Mouse (Mus musculus): ENCODE measurements at regions not wholly inside any gene's neighbourhood (a gene's known extent, or its start where the extent isn't known, plus 50 kb on each side); places are given as distances from the start of the nearest gene placed in this dataset.
A peak's percentile ranks its signal among the peaks of the same experiment; 100 is the strongest.

DNA sequence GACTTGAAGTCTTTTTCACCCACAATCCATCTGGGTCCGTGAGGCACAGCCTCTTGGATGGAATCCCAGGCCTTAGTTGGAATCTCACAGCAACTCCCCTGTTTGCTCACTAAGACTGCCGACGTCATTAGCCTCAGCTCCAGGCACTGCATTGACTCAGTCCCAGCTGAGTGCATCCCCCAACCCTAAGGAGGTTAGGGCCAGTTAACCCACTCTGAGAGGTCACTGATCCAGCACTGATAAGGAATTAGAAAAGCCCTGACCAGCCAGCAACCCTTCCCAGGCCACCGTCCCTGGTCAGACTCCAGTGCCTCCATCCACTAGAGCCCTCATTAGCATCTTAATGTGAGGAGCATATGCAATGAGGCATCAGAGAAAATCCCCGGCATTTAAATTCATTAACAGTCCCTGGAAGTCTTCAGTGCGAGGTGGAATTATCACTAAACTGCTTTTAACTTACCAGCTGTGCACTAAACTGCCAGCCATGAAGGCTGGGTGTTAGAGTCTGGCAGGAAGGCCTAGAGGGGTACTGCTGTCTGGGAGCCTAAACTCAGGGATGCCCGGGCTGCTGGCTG lies 184.2 kb downstream of the Cct6b start:
- 8% methylated on average over 7 of the region's 7 CpGs for WGBS
- no peaks in the 10 kb centered on the region for H3K36me3 ChIP-seq
- no peak overlapping the region for H3K4me3 ChIP-seq
- H3K27ac ChIP-seq (replicated peaks): peak overlapping the region; percentile 58
- H3K4me1 ChIP-seq (replicated peaks): peaks cover 14% of the 10 kb centered on the region
- H3K4me2 ChIP-seq: no peak overlapping the region
- 0 out of 2 replicates have a peak, but pooled peaks cover 2% of the 10 kb centered on the region for H3K27me3 ChIP-seq
- no peak overlapping the region for H3K9ac ChIP-seq
- peak; percentile 68; the same call in 1 of the 2 replicates for ATAC-seq (ENCODE audit: low FRiP score, low read depth)
- no peaks in the 10 kb centered on the region for H3K9me3 ChIP-seq

DNA sequence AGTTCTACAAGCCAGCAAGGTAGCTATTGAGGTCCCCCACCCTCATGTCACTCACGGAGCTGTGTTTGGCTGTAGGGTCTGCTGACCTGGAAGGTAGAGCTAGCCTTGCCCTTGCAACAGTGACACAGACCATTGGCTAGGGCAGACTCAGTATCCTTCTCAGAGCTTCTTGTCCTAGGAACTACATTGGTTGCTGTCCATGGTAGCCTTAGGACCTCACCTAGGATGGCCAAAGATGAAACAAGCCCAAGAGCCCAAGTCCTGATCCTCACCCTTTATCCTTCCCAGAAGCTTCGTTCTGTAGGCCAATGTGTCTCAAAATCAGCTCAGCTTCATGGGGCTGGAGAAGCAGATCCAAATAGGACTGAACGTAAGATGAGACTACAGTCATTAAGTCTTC lies 187.3 kb downstream of the Tmem132e start:
- ATAC-seq (ENCODE audit: low FRiP score, low read depth): no peak
- H3K36me3 ChIP-seq: no peaks in the 10 kb centered on the region
- no peak overlapping the region for H3K9ac ChIP-seq
- no peak overlapping the region for H3K27ac ChIP-seq (replicated peaks)
- H3K4me3 ChIP-seq: no peak overlapping the region
- H3K27me3 ChIP-seq: 0 out of 2 replicates have a peak, but pooled peaks cover 2% of the 10 kb centered on the region
- peaks cover 14% of the 10 kb centered on the region for H3K4me1 ChIP-seq (replicated peaks)
- H3K9me3 ChIP-seq: no peaks in the 10 kb centered on the region
- no peak overlapping the region for H3K4me2 ChIP-seq
- WGBS: 70% methylated on average over 3 of the region's 3 CpGs

DNA sequence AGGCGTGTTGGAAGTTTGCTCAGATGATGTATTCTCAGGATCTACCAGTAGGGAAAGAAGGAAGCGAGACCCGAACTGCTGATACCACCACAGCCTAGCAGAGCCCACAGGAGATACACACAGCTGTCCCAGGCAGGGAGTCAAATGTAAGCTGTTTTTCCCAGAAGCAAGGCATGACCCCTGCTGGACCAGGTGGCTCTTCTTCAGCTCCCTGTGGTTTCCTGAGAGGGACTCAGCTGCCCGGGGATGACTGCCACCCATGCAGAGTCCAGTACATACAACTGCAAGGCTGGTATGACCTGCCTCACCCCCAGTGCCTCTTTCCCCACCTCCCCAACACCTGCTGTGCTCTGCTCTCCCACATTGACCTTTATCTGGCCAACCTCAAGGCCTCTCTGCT lies 184.4 kb downstream of the Tmem132e start:
- WGBS: 83% methylated on average over 4 of the region's 4 CpGs
- Histone ChIP-seq H3K27me3 (0 out of 2 replicates have a peak, but pooled peaks cover 2% of the 10 kb centered on the region), H3K36me3 (no peaks in the 10 kb centered on the region), H3K27ac (replicated peaks) (no peak overlapping the region), H3K4me1 (replicated peaks) (peaks cover 13% of the 10 kb centered on the region), H3K9me3 (no peaks in the 10 kb centered on the region), H3K4me3 (no peak overlapping the region), H3K4me2 (no peak overlapping the region), H3K9ac (no peak overlapping the region)
- no peak for ATAC-seq (ENCODE audit: low FRiP score, low read depth)

DNA sequence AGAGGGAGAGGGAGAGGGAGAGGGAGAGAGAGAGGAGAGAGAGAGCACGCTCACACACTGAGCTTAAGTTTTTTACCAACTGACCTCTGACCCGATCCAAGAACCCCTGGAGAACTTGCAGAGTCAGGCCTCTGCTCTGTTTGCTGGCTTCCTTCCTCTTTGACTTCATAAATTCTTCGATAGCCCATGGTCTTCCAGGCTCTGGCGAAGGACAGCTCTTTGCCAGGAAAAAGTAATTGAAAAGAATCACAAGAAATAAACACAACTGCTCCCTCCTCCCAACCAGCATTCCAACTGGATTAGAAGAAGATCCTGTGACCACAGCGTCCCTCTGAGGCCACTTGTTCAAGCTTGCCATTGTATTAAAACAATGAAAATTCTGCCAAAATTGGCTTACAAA lies 182.8 kb downstream of the Tmem132e start:
- no peak for ATAC-seq (ENCODE audit: low FRiP score, low read depth)
- H3K27ac ChIP-seq (replicated peaks): no peak overlapping the region

DNA sequence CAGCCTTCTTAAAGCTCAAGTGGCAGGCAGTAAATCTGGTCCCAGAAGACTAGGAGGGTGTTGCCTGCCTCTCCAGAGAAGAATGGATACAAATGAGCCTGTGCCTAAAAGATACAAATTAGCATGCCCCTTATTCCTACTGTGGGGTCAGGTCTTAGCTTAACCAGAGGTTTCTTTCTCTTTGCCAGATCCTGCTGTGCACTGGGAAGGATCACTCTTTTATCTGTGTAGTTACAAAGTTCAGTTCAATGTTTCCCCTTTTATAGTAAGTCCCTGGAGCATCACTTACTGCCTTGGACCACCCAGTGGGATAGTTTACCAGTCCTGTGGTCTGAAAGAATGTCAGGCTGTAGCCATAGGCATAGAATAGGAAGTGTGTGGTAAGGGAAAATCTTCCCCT lies 181.1 kb downstream of the Tmem132e start:
- Histone ChIP-seq H3K27ac (replicated peaks) (no peak overlapping the region), H3K4me3 (no peak overlapping the region), H3K4me2 (no peak overlapping the region), H3K36me3 (no peaks in the 10 kb centered on the region), H3K9me3 (no peaks in the 10 kb centered on the region), H3K4me1 (replicated peaks) (peaks cover 35% of the 10 kb centered on the region), H3K27me3 (no peaks in the 10 kb centered on the region), H3K9ac (no peak overlapping the region)
- no peak for ATAC-seq (ENCODE audit: low FRiP score, low read depth)

More for the DNA sequence above, 182.8 kb downstream of the Tmem132e start:
- WGBS: 23% methylated on average over 5 of the region's 5 CpGs
- no peaks in the 10 kb centered on the region for H3K9me3 ChIP-seq
- H3K9ac ChIP-seq: no peak overlapping the region
- no peak overlapping the region for H3K4me2 ChIP-seq
- no peaks in the 10 kb centered on the region for H3K36me3 ChIP-seq
- peaks cover 29% of the 10 kb centered on the region for H3K4me1 ChIP-seq (replicated peaks)
- H3K4me3 ChIP-seq: no peak overlapping the region
- 0 out of 2 replicates have a peak, but pooled peaks cover 2% of the 10 kb centered on the region for H3K27me3 ChIP-seq

DNA sequence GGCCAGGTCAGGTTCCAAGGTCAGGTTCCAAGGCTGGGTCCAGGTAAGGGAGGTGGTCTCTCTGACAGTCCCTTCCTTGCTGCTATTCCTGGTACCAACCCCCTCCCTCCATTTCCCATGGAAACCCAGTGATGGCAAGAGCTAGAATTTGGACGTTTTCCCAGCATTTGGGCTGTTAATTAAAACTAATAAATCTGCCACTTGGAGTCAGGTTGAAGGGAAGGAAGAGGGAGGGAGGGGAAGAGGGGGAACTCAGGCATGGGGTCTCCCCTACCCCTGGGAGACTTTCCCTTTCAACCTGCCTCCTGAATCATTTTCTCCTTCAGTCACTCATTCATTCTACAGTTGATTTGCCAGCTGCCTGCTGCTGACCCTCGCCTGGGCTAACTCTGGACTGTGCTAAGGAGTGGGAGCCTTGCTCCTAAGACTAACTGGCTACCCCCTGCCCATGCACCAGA lies 179.5 kb downstream of the Tmem132e start:
- 20% methylated on average over 2 of the region's 2 CpGs for WGBS
- H3K4me3 ChIP-seq: no peak overlapping the region
- H3K4me1 ChIP-seq (replicated peaks): peaks cover 42% of the 10 kb centered on the region
- H3K27me3 ChIP-seq: no peaks in the 10 kb centered on the region
- H3K9me3 ChIP-seq: no peaks in the 10 kb centered on the region
- no peak overlapping the region for H3K9ac ChIP-seq
- no peak overlapping the region for H3K4me2 ChIP-seq
- ATAC-seq (ENCODE audit: low FRiP score, low read depth): peak; percentile 42; the same call in 1 of the 2 replicates
- no peak overlapping the region for H3K27ac ChIP-seq (replicated peaks)
- no peaks in the 10 kb centered on the region for H3K36me3 ChIP-seq

DNA sequence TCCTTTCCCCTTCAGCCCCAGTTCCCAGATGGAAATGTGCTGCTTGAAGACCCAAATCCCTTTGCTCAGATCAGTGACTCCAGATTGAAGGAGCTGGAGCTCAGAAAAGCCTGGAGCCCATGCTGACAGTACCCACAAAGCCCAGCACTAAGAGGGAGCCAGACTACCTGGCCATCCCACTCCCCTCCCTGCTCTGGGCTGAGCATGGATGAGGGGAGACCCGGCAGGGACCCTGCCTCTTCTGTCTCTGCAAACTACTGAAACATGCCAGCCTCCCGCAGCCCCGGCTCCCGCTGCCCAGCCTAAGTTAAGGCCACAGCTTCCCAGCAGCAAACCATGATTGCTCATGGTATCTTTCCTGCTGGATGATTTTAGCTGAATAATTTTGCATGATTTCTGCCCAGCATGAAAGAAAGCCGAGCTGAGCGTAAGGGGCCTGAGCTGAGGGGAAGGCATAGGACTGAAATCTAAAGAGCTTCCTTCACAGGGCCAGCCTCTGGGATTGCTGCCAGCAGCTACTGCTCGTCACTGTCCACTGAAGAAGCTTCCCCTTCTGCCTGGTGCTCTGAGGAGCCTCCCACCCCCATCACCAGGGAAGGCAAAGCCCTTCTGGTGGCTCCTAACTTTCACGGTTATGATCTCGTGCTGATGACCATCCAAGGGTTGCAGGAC lies 178.4 kb downstream of the Tmem132e start:
- H3K36me3 ChIP-seq: no peaks in the 10 kb centered on the region
- no peak overlapping the region for H3K4me3 ChIP-seq
- ATAC-seq (ENCODE audit: low FRiP score, low read depth): peak; percentile 39; the same call in 1 of the 2 replicates
- WGBS: 45% methylated on average over 9 of the region's 9 CpGs
- peaks cover 42% of the 10 kb centered on the region for H3K4me1 ChIP-seq (replicated peaks)
- H3K4me2 ChIP-seq: no peak overlapping the region
- no peak overlapping the region for H3K9ac ChIP-seq
- peak overlapping the region; percentile 52 for H3K27ac ChIP-seq (replicated peaks)
- H3K9me3 ChIP-seq: no peaks in the 10 kb centered on the region
- H3K27me3 ChIP-seq: no peaks in the 10 kb centered on the region

DNA sequence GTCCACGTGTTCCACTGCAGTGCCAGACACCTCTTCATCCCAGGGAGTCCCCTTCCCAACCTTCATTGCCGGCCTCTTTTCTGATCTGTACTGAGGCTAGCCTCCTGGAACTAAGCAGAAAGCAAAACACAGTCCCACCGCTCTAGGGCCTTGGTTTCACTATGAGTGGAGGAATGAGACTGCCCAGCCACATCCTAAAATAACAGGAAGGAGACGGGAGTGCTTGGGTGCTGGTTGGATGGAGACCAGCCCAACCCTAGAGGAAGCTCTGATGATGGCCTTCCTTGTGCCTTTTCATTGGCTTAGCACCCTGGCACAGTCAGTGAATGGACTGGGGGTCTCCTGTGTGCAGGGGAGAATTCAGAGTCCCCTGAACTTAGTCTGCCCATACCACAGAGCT lies 177.4 kb downstream of the Tmem132e start:
- Histone ChIP-seq H3K4me3 (no peak overlapping the region), H3K27ac (replicated peaks) (no peak overlapping the region), H3K4me1 (replicated peaks) (peaks cover 42% of the 10 kb centered on the region), H3K27me3 (no peaks in the 10 kb centered on the region), H3K9ac (no peak overlapping the region), H3K4me2 (no peak overlapping the region), H3K36me3 (no peaks in the 10 kb centered on the region), H3K9me3 (no peaks in the 10 kb centered on the region)
- WGBS: 69% methylated on average over 4 of the region's 4 CpGs
- no peak for ATAC-seq (ENCODE audit: low FRiP score, low read depth)

DNA sequence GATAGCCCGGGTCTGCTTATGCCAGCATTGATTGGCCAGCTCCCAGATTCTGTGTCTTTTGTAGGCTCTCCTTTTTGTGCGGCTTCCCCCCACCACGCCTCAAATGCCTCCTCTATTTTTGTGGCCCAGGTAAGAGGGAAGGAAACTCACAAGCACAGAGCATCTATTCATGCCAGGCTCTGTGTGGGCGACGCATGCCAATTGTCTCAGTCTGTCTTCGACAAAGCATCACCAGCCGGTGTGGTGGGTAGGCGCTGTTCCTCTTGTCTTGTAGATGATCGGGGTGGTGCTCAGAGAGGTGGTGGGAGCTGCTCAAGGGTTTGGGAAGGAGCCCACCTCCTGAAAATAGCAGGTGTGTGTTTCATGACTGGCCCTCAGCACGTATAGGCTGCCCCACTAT lies 175.5 kb downstream of the Tmem132e start:
- Histone ChIP-seq H3K4me1 (replicated peaks) (peaks cover 39% of the 10 kb centered on the region), H3K4me2 (no peak overlapping the region), H3K27me3 (no peaks in the 10 kb centered on the region), H3K4me3 (no peak overlapping the region), H3K27ac (replicated peaks) (no peak overlapping the region; the same call in 1 of the 2 replicates), H3K36me3 (no peaks in the 10 kb centered on the region), H3K9me3 (no peaks in the 10 kb centered on the region), H3K9ac (no peak overlapping the region)
- WGBS: 60% methylated on average over 10 of the region's 10 CpGs
- ATAC-seq (ENCODE audit: low FRiP score, low read depth): no peak

DNA sequence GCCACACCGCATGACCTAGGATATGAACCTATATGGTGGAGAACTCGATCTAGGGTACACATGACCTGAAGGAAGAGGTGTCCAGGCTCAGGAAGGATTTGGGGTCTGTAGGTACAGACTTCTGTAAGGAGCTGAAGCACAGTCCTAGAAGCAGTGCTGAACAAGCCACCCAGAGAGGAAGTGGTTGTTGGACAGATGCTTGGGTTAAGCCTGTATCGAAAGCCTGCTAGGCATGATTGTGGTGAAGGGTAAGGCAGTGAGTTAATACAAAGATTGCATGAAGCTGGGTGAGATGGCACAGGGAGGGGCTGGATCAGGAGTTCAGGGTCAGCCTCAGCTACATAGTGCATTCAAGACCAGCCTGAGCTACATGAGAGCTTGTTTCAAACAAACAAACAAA lies 153.3 kb downstream of the Tmem132e start:
- H3K9me3 ChIP-seq: no peaks in the 10 kb centered on the region
- WGBS: 89% methylated on average over 3 of the region's 3 CpGs
- H3K4me2 ChIP-seq: no peak overlapping the region
- no peak overlapping the region for H3K27ac ChIP-seq (replicated peaks)
- no peak overlapping the region for H3K4me3 ChIP-seq
- H3K9ac ChIP-seq: no peak overlapping the region
- no peaks in the 10 kb centered on the region for H3K36me3 ChIP-seq
- ATAC-seq (ENCODE audit: low FRiP score, low read depth): no peak
- no peaks in the 10 kb centered on the region for H3K27me3 ChIP-seq
- no peaks in the 10 kb centered on the region for H3K4me1 ChIP-seq (replicated peaks)

DNA sequence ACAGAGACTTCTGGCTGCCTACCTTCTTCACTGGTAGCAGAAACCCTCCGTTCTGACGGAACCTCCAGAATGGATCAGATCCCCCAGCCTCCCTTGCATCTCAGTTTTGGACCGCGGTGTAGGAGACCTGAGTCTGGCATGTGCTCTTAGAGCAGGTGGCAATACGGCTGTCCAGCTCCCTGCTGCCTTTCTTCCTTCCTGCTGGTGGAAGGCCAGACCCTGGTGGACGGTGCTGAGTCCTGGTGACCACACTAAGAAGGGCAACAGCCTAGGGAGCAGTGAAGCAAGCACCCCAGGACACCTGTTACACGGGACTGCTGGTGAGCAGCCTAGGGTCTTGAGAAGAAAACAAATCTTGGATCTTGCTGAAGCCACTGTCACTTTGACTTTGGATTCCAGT lies 152.7 kb downstream of the Tmem132e start:
- H3K9ac ChIP-seq: no peak overlapping the region
- H3K9me3 ChIP-seq: no peaks in the 10 kb centered on the region
- 85% methylated on average over 7 of the region's 7 CpGs for WGBS
- H3K36me3 ChIP-seq: no peaks in the 10 kb centered on the region
- H3K4me1 ChIP-seq (replicated peaks): no peaks in the 10 kb centered on the region
- no peak overlapping the region for H3K27ac ChIP-seq (replicated peaks)
- no peaks in the 10 kb centered on the region for H3K27me3 ChIP-seq
- no peak overlapping the region for H3K4me2 ChIP-seq
- ATAC-seq (ENCODE audit: low FRiP score, low read depth): no peak
- H3K4me3 ChIP-seq: no peak overlapping the region

DNA sequence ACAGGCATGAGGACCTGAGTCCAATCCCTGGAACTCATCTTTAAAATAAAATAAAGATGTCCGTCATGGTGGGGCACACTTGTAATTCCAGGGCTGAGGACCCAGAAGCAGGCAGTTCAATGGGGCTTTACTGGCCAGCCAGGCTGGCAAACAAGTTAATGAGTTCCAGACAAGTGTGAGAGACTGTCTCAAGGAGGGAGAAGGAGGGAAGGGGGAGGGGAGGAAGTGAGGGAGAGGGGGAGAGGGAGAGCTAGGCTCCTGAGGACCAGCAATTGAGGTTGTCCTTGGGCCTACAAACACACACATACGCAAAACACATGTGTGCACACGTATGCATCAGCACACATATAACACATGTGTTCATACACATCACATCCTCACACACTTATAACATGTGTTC lies 149.2 kb downstream of the Tmem132e start:
- H3K4me3 ChIP-seq: no peak overlapping the region
- ATAC-seq (ENCODE audit: low FRiP score, low read depth): no peak
- H3K4me2 ChIP-seq: no peak overlapping the region
- H3K36me3 ChIP-seq: no peaks in the 10 kb centered on the region
- H3K27ac ChIP-seq (replicated peaks): no peak overlapping the region
- no peaks in the 10 kb centered on the region for H3K4me1 ChIP-seq (replicated peaks)
- H3K9me3 ChIP-seq: no peaks in the 10 kb centered on the region
- 89% methylated on average over 3 of the region's 3 CpGs for WGBS
- H3K9ac ChIP-seq: no peak overlapping the region
- H3K27me3 ChIP-seq: no peaks in the 10 kb centered on the region
